Mouse (Mus musculus) urinary bladder, postnatal 4 days (tissue): ENCODE measurements around the gene Ddn.

ENCODE experiments used
- DNase-seq, 2 experiments: peaks; one replicate each; pipeline ENCODE4 v3.0.0; 2021 to 2022; ENCODE audit warnings: low spot score in 2 of 2

Ddn gene

DNA sequence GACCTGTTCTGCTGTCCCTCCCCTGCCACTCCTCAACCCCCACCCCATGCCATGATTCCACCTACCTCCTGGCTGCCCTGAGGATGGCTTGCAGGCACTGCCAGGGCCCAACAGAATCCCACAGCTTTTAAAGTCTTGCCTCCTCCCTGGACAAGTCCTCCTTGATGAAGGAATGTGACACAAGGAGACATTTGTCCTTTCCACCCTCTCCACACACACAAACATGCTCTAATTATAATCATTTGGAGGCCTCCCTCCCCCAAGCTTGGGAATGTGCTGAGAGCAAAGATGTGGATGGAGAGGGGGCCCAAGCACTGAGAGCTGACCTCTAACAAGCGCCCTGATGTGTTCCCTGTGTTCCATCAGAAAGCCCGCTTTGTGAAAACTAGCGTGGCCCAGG is at the start of gene Ddn:
TSS of gene Ddn (minus strand) at position 101 of the 400 bp plus-strand sequence.
- DNase-seq, result no peak

DNA sequence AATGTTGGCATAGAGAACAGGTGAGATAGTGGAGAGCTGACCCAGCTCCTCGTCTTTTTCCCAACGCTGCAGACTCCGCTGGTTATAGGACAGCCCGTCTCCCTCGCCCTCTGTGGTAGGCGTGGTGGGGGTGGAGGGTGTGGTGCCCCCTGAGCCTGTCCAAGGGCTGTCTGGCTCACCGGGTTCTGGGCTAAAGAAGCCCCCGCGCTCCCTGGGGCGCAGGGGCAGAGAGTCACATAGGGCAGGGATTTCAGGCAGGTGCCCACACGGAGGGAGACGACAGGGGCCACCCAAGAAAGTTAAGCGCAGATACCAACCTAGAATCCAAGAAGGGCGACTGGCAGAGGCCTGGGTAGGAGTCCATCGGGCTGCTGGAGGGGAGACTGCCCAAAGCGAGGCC is 44.9 kb upstream of the Ddn start:
- no peak for DNase-seq

DNA sequence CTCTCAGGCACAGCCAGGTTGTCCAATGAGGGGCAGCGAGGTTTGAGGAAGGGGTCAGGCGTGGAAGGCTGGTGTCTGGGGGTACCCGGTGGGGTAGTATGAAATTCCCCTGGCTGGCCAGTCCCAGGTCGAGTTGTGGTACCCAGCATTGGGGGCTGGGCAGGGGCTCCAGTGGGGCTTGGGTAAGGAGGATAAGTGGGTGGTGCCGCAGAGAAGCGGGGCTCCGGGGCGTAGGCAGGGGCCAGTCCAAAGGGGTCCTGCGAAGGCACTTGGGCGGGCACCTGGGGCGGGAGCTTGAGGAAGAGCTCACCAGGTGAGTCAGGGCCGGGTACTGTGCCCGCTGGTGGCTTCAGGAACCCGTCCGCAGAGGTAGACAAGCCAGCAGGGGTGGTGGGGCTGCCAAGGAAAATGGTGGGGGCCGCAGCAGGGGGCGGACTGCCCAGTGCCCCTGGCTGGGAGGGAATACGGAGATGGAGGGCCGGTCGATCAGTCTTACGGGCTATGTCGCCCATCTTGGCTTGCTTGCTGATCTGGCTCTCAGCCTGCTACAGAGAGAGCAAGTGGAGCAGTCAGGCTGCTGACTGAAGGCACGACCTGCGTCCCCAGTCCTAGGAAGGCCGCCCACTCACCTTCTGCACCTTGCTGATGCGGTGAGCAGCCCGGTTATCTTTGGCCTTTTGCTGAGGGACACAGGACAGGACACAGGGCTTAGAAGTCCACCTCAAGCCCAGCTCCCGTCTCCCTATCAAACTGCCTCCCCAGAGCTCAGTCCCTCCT is 44.1 kb upstream of the Ddn start:
- peak in 1 of 2 experiments; percentile 58 for DNase-seq

DNA sequence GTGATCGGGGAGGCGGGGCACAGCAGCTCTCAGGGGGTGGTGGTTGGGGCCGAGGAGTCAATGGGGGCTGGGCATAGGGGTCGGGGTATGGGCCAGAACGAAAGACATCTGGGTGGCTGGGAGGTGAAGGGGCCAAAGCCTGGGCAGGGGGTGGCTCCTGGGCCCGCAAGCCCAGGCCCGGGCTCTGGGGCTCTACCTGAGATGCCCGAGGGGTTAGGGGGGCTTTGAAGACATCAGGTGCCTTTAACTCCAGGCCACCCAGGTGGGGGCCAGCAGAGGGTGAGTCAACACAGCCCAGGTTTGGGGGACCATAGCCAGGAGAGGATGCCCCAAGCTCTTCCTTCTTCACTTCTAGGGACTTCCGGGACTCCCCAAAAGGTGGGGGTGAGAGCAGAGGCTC is 43.4 kb upstream of the Ddn start:
- DNase-seq, result no peak

DNA sequence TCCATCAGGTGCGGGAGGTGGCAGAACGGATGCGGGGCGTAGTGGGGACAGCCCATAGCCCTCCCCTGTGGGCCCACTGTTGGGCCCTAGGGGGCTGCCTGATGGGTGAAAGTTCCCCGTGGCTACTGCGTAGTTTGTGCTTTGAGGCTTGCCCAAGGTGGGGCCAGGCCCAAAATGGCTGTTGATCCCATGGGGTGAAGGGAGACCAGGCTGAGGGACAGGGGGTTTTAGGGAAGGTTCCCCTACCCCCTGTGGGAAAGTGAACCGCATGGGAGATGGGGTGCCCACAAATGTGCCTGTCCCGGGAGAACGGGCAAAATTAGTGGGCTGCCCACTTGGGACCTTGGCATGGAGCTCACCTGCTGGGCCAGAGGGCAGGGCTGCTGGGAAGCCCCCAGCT is 42.8 kb upstream of the Ddn start:
- DNase-seq, result no peak

DNA sequence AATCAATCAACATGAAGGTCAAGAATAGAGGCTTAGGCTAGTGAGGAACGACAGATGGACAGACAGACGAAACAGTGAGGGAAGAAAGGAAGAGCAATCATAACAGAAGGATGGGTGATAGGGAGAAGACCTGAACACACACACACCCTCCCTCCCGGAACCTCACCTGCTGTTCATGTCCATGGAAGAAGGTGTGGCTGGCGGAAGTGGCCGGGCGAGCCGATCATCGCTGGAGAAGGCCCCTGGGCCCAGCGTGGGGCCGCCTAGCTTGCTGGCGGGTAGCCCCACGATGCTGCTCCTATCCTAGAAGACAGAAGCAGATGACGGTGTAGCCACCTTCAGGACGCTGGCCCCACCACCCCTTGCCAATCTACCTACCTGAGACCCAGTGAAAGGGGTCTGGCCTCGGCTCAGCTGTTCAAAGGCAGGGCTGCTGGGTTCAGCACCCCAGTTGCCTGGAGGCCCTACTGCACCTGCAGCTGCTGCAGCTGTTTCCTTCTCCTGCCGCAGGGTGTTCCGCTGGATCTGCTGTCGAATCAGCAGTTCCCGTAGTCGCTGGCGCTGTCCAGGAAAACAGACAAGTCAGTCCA is 42.0 kb upstream of the Ddn start:
- no peak for DNase-seq

DNA sequence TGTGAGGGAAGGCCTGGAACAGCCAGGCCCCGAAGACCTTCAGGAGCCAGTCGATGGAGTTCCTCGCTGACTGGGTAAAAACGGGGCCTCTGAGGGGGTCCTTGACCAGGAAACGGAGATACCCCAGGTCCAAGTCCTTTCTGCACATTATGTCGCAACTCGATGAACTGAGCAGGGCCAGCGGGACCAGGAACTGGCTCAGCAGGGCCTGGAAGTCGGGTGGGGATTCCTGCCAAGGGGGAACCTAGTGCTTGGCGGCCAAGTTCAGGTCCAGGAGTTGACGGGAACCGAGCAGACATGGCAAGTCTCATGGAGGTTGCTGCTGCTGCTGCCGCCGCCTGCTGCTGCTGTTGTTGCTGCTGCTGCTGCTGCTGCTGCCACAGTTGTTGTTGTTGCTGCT is 41.4 kb upstream of the Ddn start:
- no peak for DNase-seq

DNA sequence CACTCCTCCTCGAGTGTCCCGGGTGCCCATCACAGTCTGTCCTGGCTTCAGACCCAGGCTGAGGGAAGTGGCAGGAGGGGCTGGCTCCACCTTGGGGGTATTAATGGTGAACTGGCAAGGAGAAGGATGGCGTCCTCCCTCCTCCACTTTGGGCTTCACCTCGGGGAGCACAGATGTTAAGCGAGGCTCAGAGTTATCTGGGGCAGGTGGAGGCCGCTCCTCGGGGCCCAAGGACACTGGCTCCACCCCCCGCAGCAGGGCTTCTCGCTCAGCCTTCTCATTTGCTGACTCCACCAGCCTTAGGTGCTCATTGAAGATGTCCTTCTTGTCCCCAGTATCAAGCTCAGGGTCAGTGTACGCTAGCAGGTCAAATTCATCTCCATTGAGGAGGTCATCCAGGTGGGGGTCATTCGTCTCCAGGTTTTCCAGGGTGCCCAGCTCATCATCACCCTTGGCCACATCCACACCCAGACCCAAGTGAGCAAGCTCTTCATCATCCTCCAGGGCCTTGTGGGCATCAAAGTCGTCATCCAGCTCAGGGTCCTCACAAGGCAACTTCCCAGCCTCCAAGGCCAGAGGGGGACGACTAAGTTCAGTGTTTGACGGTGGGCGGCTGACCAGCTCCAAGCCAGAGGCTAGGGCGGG is 40.8 kb upstream of the Ddn start:
- DNase-seq, result no peak

DNA sequence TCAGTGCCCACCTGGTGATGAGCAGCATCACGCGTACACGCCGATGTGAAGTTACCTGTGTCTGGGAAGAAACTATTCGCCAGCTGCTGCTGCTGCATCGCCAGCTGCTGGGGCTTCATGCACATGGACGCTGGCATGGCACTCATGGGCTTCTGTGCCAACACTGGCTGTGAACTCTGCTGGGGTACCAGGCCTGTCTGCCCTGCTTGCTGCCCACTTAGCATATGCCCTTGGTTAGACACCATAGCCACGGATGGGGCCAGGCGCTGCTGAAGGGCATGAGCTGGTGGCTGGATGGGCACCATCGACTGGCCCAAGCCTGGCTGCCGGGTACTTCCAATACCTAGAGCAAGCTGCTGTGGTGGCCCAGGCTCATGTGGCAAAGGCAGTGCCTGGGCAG is 39.9 kb upstream of the Ddn start:
- no peak for DNase-seq

DNA sequence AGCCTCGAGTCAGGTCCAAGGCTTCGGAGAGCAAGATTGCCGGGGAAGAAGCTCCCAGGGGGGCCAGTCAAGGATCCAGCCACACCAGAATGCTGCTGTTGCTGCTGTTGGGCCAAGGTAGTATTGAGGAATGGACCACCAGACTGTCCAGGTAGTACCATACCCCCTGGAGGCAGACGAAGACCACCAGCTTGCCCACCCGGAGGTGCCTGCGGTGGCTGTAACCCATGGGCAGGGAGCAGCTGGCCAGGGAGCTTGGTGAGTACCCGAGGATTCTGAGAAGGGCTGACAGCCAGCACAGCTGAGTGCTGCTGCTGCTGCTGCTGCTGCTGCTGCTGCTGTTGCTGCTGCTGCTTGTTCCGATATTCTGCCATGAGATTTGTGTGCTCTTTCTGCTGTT is 36.9 kb upstream of the Ddn start:
- no peak for DNase-seq

DNA sequence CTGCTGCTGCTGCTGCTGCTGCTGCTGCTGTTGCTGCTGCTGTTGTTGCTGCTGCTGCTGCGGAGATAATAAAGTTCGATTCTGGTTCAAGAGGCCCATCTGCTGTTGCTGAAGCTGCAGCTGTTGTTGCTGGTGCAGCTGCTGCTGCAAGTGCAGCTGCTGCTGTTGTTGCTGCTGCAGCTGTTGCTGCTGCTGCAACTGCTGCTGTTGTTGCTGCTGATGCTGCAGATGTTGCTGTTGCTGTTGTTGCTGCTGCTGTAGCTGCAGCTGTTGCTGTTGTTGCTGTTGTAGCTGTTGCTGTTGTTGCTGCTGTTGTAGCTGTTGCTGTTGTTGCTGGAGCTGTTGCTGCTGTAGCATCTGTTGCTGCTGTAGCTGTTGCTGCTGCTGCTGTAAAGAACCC is 35.9 kb upstream of the Ddn start:
- DNase-seq, result no peak

DNA sequence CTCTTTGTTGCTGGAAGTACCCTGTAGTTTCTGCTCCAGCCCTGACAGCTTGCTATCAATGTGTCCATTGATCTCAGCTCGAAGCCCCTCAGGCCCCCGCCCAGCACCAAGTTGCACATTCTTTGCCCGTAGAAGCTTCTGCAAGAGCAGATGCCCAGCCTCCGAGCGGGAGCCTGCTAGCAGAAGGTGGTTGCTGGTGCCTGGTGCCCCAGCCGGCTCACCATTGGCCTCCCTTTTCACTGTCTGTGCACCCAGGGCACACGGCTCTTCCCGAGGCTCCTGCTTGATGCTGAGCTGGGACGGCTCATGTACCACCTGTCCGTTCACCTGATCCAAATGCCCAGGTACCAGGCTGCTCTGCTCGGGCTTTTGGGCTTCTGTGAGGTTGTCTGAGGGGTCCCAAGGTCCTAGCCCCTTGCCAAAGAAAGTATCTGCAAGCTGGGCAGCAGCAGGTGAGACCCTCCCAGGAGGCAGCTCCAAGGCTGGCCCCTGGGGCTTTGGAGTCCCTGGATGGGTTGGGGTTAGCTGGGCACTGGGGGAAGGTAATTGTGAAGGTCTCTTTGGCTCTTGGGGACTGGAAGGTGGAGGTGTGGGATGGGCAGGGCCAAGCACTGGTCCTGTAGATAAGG is 34.4 kb upstream of the Ddn start:
- peak in 1 of 2 experiments; percentile 15 for DNase-seq

DNA sequence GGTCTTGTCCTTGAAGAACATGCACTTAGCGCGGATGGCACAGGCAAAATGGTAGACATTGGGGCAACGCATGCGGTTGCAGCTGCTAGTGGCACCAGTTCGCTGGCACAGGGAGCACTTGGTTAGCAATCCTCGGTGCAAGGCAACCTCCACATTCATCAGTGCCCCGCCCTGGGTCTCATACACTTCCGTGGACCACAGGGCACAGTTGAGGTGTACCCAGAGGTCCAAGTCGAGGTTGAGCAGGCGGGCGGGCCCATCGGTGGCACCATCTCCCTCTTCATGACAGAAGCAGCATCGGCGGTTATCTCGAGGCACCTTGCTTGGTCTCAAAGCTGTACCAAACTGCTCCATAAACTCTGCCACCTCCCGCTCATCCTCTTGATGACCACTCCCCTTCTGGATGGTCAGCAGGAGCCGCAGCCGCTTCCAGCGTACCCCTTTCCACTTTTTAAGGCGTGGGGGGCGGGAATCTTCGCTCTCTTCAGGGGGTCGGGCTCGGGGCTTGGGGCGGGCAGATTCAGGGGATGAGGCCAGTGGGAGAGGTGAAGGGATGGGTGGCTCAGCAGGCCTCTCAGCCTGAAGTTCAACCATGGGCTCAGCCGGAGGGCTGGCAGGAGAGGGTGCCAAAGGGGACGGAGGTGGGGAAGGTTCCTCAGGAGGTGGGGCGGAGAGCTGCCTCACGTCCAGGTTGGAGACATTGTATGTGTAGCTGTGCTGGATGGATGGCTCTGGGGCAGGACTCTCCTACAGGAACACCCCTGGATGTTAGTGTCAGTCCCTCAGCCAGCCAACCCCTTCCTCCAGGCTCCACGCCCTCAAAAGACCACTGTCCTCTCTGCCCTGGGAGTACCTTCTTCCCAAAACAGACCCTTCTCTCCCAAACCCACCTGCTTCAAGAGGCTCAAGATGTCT is 30.6 kb upstream of the Ddn start:
- peak in 1 of 2 experiments; percentile 16 for DNase-seq

DNA sequence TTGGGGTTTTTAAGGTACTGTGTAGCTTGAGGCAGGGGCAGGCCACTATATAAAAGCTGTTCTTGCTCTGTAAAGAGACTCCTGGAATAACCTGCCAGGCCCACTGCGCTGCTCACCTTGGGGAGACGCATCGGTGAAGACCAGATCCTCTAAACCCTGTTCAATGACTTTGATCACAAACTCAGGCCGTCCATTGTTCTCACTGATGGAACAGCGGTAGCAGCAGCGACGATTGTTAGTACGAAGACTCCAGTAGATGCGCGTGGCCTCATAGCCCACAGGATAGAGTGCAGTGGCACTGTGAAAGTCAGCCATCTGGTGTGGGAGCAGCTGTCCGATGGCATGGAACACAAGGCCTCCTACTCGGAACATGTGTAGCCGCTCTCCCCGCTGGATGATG is 29.9 kb upstream of the Ddn start:
- DNase-seq, result no peak

DNA sequence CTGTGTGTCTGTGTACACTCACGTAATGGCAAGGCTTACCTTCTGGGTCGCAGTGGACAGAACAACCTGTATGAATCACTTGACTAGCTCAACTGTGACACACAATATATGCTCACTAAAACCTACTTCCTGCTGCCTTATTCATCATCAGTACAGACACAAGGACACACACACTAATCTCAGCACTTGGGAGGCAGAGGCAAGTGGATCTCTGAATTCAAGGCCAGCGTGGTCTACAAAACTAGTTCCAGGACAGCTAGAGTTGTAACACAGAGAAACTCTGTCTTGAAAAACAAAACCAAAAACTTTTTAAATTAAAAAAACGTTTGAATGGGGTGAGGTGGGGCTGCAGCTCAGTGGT is 28.4 kb upstream of the Ddn start:
- no peak for DNase-seq

DNA sequence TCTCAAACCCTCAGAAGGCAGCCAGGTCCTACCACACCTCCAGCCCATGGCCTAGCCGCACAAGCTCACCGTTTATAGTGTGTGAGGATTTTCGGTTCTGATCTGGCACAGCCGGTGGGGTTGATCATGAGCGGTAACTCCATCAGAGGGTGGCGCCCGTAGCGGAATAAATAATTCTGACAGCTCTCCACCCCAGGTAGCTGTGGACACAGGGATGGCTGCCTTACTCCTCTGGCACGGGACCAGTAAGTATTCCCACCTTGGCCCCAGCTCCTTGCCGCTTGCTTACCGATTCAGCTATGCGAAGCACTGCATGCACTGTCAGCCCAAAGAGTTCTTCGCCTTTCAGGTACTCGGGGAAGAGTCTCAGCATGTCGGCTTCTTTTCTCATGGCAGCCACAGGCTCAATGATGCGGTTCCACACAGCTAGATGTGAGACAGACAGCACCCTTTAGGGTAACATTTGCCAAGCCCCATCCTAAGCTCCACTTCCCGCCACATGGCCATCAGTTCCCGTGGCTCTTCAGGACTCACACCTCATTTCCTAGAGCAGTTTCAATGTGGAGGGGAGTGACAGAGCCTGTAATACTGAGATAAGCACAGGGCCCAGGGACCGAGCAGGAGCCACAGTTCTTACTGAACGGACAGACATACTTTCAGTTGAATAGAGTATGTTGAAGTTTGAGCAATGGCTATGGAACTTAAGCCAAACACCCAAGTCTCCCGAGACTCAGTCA is 27.9 kb upstream of the Ddn start:
- DNase-seq, result no peak

DNA sequence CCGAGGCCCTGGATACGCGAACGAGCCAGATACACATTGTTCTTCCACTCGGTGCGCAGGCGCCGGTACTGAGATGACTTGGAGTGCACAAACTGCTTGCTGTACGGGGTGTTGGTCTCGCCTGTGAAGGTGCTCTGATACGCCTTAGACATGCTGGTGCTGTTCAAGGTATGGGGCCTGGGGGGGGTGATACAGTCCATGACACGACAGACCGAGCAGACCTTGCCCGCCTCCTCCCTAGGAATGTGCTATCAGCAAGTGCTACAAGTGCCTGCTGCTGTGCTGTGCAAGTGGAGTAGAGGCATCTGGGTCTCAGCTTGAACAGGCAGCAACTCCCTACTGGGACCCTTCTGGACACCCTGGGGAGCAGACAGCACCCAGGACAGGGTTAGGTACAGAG is 26.0 kb upstream of the Ddn start:
- no peak for DNase-seq

DNA sequence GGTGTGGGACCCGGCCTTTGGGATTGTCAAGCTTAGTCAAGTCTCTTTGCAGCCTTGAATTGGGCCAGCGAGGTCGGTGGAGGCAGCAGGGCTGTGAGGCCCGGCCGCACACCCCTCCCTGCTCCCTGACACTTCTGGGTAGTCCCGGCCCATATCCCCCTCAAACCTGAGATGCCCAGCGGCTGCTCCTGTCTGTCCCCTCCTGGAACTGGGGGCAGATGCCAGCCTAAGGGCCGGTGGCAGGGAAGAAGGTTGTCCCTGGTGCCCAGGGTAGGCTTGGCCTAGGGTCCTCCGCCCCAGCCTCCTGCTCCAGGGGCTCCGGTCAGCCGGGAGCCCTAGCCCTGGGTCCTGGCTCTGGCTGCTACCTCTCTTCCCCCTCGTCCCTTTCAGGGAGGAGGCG is 24.8 kb upstream of the Ddn start:
- no peak for DNase-seq

DNA sequence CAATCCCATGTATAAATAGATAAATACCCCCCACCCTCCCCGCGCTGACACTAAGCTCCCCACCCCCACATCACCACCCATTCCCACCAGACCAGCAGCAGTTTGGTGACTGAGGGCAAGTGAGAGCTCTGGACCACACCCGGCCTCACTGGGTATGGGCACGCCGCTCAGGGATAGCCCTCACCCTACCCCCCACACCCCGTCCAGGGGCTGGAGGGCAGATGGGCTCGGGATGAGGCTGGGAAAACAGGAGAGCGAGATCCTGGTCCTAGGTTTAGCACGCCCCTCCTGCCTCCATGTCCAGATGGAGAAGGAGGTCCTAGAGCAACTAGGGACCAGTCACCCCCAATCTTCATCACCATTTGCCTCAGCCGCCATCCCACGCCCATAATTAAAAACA is 24.0 kb upstream of the Ddn start:
- DNase-seq, result no peak

DNA sequence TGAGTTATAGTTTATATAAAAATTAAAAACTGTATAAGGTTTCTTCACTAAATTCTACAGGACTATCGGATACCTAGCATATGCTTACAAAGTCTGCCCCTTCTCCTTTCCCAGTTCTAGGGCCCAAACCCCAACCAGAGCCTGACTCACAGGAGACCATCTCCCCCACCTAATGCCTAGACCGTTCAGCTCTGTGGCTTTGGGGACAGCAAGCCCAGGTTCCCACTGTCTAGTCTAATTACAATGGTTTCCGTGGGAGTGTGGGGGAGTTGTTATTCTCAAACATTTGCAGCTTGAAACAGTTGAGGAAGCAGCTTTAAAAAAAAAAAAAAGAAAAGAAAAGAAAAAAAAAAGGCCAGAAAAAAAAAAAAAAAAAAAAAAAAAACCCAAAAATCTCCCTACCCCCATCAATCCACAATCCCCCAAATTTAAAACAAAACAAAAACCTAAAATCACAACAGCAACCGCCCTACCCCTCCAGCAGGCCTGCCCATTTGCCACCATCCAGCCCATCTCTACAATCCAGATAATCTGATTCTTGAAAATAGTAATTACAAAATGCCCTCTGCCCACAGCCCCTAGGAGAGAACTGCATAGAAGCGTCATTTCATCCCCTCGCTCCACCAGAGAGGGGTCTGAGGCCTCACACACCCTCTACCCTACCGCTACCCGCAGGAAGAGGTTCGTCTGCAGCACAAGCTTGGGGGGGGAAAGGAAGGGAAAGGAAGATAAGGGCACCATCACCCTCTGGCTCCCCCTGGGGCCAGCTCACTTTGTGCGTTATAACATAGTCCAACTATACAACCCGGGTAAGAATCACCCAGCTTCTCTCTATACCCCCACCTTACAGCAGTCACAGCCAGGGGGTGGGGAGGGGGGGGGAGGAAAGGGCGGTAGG is 23.1 kb upstream of the Ddn start:
- DNase-seq, result no peak
